Mouse (Mus musculus) limb, embryonic 15.5 days (tissue): Measurements from ENCODE around the gene Cfap69. TPM values are rescaled to one million over a fixed set of nuclear protein-coding genes. Genes with fewer than 3 reads are reported as not detected.
"Not testable (repeated sequence)": the region's sequence is repeated elsewhere in the genome, so short reads cannot be mapped to it uniquely, and the experiment has no call there.

Source experiments
- ATAC-seq: fragments of 200-750 bp; cut with Nextera tagmentation; 2 replicates; pipeline ENCODE4 v1.8.0; 2017; ENCODE audit warnings: low read depth, moderate TSS enrichment; ENCODE audit not compliant: insufficient number of reproducible peaks, low FRiP score, low TSS enrichment
- H3K27ac ChIP-seq: fragments of 300-500 bp; sonication (generic); 2 replicates; pipeline ENCODE4 v1.5.1; 2015; ENCODE audit warnings: moderate library complexity, mild to moderate bottlenecking, inconsistent platforms
- H3K27me3 ChIP-seq: fragments of 300-500 bp; sonication (generic); 2 replicates; pipeline ENCODE4 v1.6.1; 2015; ENCODE audit warnings: inconsistent platforms
- H3K36me3 ChIP-seq: fragments of 300-500 bp; sonication (generic); 2 replicates; pipeline ENCODE4 v1.6.1; 2015; ENCODE audit warnings: inconsistent platforms
- H3K4me1 ChIP-seq: fragments of 300-500 bp; sonication (generic); 2 replicates; pipeline ENCODE4 v1.6.1; 2015; ENCODE audit warnings: inconsistent platforms
- H3K4me2 ChIP-seq: fragments of 300-500 bp; sonication (generic); 2 replicates; pipeline ENCODE4 v1.6.1; 2015; ENCODE audit warnings: mild to moderate bottlenecking, inconsistent platforms
- H3K4me3 ChIP-seq: fragments of 300-500 bp; sonication (generic); 2 replicates; pipeline ENCODE4 v1.5.1; 2015; ENCODE audit warnings: mild to moderate bottlenecking, inconsistent platforms
- H3K9ac ChIP-seq: fragments of 300-500 bp; sonication (generic); 2 replicates; pipeline ENCODE4 v1.6.1; 2015; ENCODE audit warnings: inconsistent platforms
- H3K9me3 ChIP-seq: fragments of 300-500 bp; sonication (generic); 2 replicates; pipeline ENCODE4 v1.6.1; 2016; ENCODE audit warnings: inconsistent platforms
- WGBS: fragments of 180-500 bp; shearing (Covaris S2); methylation state at CpG from one replicate; pipeline ENCODE4 v1.1.7; 2015; 5-methylcytosine and 5-hydroxymethylcytosine counted together
- polyA plus RNA-seq: library from polyadenylated mRNA; unstranded; fragments of >200 nt; fragmentation: Nextera tagmentation; extraction: Ambion mirVana; gene quantifications from 2 replicates; pipeline ENCODE4 v1.2.1, GENCODE M21; 2015

The Cfap69 gene
- polyA plus RNA-seq, 1 experiment from 2014 or later = 1.9 TPM

- H3K4me2 ChIP-seq = no peak overlapping the region
Observed at GRCm38 (mm10) chr5:5688945-5689540, 25.0 kb upstream of the Cfap69 start.

GRCm38 (mm10) chr5:5688228-5688627 is 24.2 kb upstream of the Cfap69 start:
- Histone ChIP-seq H3K4me2 (no peak overlapping the region), H3K4me1 (peaks cover 4% of the 10 kb centered on the region; the same call in 1 of the 2 replicates), H3K36me3 (no peaks in the 10 kb centered on the region), H3K9ac (no peak overlapping the region), H3K9me3 (no peaks in the 10 kb centered on the region), H3K27ac (no peak overlapping the region), H3K27me3 (no peaks in the 10 kb centered on the region), H3K4me3 (no peak overlapping the region)
- 48% methylated on average over 6 of the region's 6 CpGs for WGBS
- no peak for ATAC-seq

More at GRCm38 (mm10) chr5:5688945-5689540, 25.0 kb upstream of the Cfap69 start:
- Histone ChIP-seq H3K27me3 (no peaks in the 10 kb centered on the region), H3K9ac (no peak overlapping the region), H3K36me3 (no peaks in the 10 kb centered on the region), H3K4me3 (no peak overlapping the region), H3K4me1 (peaks cover 4% of the 10 kb centered on the region), H3K9me3 (no peaks in the 10 kb centered on the region), H3K27ac (no peak overlapping the region)
- 63% methylated on average over 8 of the region's 8 CpGs for WGBS
- ATAC-seq = no peak

- H3K27me3 ChIP-seq = no peaks in the 10 kb centered on the region
- H3K9ac ChIP-seq = no peak overlapping the region
- H3K4me1 ChIP-seq = no peaks in the 10 kb centered on the region; the same call in 1 of the 2 replicates
- H3K4me2 ChIP-seq = no peak overlapping the region
- H3K27ac ChIP-seq = no peak overlapping the region
- H3K36me3 ChIP-seq = no peaks in the 10 kb centered on the region
- no peak for ATAC-seq
- H3K4me3 ChIP-seq = no peak overlapping the region
- no peaks in the 10 kb centered on the region for H3K9me3 ChIP-seq
- 3% methylated on average over 1 of the region's 1 CpGs for WGBS
Observed at GRCm38 (mm10) chr5:5686973-5687372, 22.9 kb upstream of the Cfap69 start.

GRCm38 (mm10) chr5:5684946-5685345 is 20.9 kb upstream of the Cfap69 start:
- H3K4me2 ChIP-seq, H3K36me3 ChIP-seq, H3K9ac ChIP-seq, H3K27me3 ChIP-seq, H3K27ac ChIP-seq, ATAC-seq, H3K9me3 ChIP-seq, H3K4me3 ChIP-seq, H3K4me1 ChIP-seq: not testable (repeated sequence)
- WGBS = 77% methylated on average over 2 of the region's 2 CpGs

GRCm38 (mm10) chr5:5683292-5683691 is 19.3 kb upstream of the Cfap69 start:
- H3K9ac ChIP-seq = no peak overlapping the region
- no peaks in the 10 kb centered on the region; the same call in 1 of the 2 replicates for H3K4me1 ChIP-seq
- 65% methylated on average over 4 of the region's 4 CpGs for WGBS

GRCm38 (mm10) chr5:5679459-5679858 is 15.4 kb upstream of the Cfap69 start:
- no peaks in the 10 kb centered on the region for H3K9me3 ChIP-seq
- no peak overlapping the region for H3K27ac ChIP-seq
- ATAC-seq = no peak
- H3K4me1 ChIP-seq = no peaks in the 10 kb centered on the region
- H3K36me3 ChIP-seq = 0 out of 2 replicates have a peak, but pooled peaks cover 3% of the 10 kb centered on the region
- no peak overlapping the region for H3K4me2 ChIP-seq
- no peaks in the 10 kb centered on the region for H3K27me3 ChIP-seq
- H3K4me3 ChIP-seq = no peak overlapping the region
- H3K9ac ChIP-seq = no peak overlapping the region

More at GRCm38 (mm10) chr5:5683292-5683691, 19.3 kb upstream of the Cfap69 start:
- no peak for ATAC-seq
- Histone ChIP-seq H3K36me3 (0 out of 2 replicates have a peak, but pooled peaks cover 3% of the 10 kb centered on the region), H3K27me3 (no peaks in the 10 kb centered on the region), H3K9me3 (no peaks in the 10 kb centered on the region), H3K27ac (no peak overlapping the region), H3K4me3 (no peak overlapping the region), H3K4me2 (no peak overlapping the region)

- 78% methylated on average over 3 of the region's 3 CpGs for WGBS
- no peaks in the 10 kb centered on the region for H3K4me1 ChIP-seq
- no peak overlapping the region for H3K27ac ChIP-seq
- ATAC-seq = no peak
- H3K36me3 ChIP-seq = peaks cover 7% of the 10 kb centered on the region; the same call in 1 of the 2 replicates
- no peak overlapping the region for H3K9ac ChIP-seq
- H3K27me3 ChIP-seq = no peaks in the 10 kb centered on the region
- H3K9me3 ChIP-seq = no peaks in the 10 kb centered on the region
- H3K4me3 ChIP-seq = no peak overlapping the region
- H3K4me2 ChIP-seq = no peak overlapping the region
Observed at GRCm38 (mm10) chr5:5676082-5676481, 12.0 kb upstream of the Cfap69 start.

- 71% methylated on average over 7 of the region's 7 CpGs for WGBS
Observed at GRCm38 (mm10) chr5:5668920-5669319, 4.9 kb upstream of the Cfap69 start.

GRCm38 (mm10) chr5:5664371-5664926 is 410 bp upstream of the Cfap69 start:
- Histone ChIP-seq H3K9me3 (no peaks in the 10 kb centered on the region), H3K4me1 (no peaks in the 10 kb centered on the region; the same call in 1 of the 2 replicates), H3K9ac (peak overlapping the region; percentile 58), H3K4me3 (peak overlapping the region; percentile 72), H3K27ac (no peak overlapping the region), H3K27me3 (0 out of 2 replicates have a peak, but pooled peaks cover 2% of the 10 kb centered on the region), H3K4me2 (peak overlapping the region; percentile 97), H3K36me3 (no peaks in the 10 kb centered on the region)
- WGBS = 52% methylated on average over 6 of the region's 6 CpGs
- ATAC-seq = peak; percentile 35; the same call in 1 of the 2 replicates

More at GRCm38 (mm10) chr5:5668920-5669319, 4.9 kb upstream of the Cfap69 start:
- H3K9me3 ChIP-seq = no peaks in the 10 kb centered on the region
- no peak overlapping the region for H3K27ac ChIP-seq
- H3K9ac ChIP-seq = no peak overlapping the region
- no peaks in the 10 kb centered on the region for H3K4me1 ChIP-seq
- no peak overlapping the region for H3K4me3 ChIP-seq
- no peak overlapping the region for H3K4me2 ChIP-seq
- no peaks in the 10 kb centered on the region for H3K27me3 ChIP-seq
- peaks cover 5% of the 10 kb centered on the region; the same call in 1 of the 2 replicates for H3K36me3 ChIP-seq
- ATAC-seq = no peak

GRCm38 (mm10) chr5:5663057-5663456 is 982 bp downstream of the Cfap69 start:
- Histone ChIP-seq H3K27me3 (0 out of 2 replicates have a peak, but pooled peaks cover 2% of the 10 kb centered on the region), H3K9me3 (no peaks in the 10 kb centered on the region), H3K4me3 (peak overlapping the region; percentile 72), H3K36me3 (no peaks in the 10 kb centered on the region), H3K4me2 (peak overlapping the region; percentile 97), H3K27ac (no peak overlapping the region), H3K9ac (no peak overlapping the region), H3K4me1 (no peaks in the 10 kb centered on the region; the same call in 1 of the 2 replicates)
- 41% methylated on average over 6 of the region's 6 CpGs for WGBS
- ATAC-seq = no peak

- Histone ChIP-seq H3K4me2 (no peak overlapping the region), H3K4me3 (no peak overlapping the region), H3K27me3 (0 out of 2 replicates have a peak, but pooled peaks cover 2% of the 10 kb centered on the region), H3K36me3 (no peaks in the 10 kb centered on the region), H3K4me1 (no peaks in the 10 kb centered on the region; the same call in 1 of the 2 replicates), H3K9ac (no peak overlapping the region), H3K27ac (no peak overlapping the region), H3K9me3 (no peaks in the 10 kb centered on the region)
- ATAC-seq = no peak
- 36% methylated on average over 2 of the region's 2 CpGs for WGBS
Observed at GRCm38 (mm10) chr5:5658680-5659079, 5.4 kb downstream of the Cfap69 start.

GRCm38 (mm10) chr5:5657932-5658331 is 6.1 kb downstream of the Cfap69 start:
- H3K4me3 ChIP-seq = no peak overlapping the region
- H3K4me1 ChIP-seq = no peaks in the 10 kb centered on the region
- no peak overlapping the region for H3K27ac ChIP-seq
- no peak overlapping the region for H3K9ac ChIP-seq
- no peaks in the 10 kb centered on the region for H3K36me3 ChIP-seq
- no peak for ATAC-seq
- H3K27me3 ChIP-seq = 0 out of 2 replicates have a peak, but pooled peaks cover 2% of the 10 kb centered on the region
- no peak overlapping the region for H3K4me2 ChIP-seq
- WGBS = 72% methylated on average over 2 of the region's 2 CpGs
- no peaks in the 10 kb centered on the region for H3K9me3 ChIP-seq
